Mouse (Mus musculus) liver, embryonic 16.5 days (tissue): ENCODE measurements at regions not wholly inside any gene's neighbourhood (a gene's known extent, or its start where the extent isn't known, plus 50 kb on each side); places are given as distances from the start of the nearest gene placed in this dataset.

ENCODE experiments used
- ATAC-seq: fragments of 200-750 bp; cut with Nextera tagmentation; 2 replicates; pipeline ENCODE4 v1.8.0; 2017; ENCODE audit warnings: low read depth, mild to moderate bottlenecking, moderate number of reproducible peaks, moderate library complexity
- H3K27ac ChIP-seq: fragments of 300-500 bp; sonication (generic); 2 replicates; pipeline ENCODE4 v1.5.1; 2014; ENCODE audit warnings: mild to moderate bottlenecking, low read length
- H3K27me3 ChIP-seq: fragments of 300-500 bp; sonication (generic); 2 replicates; pipeline ENCODE4 v1.6.1; 2014; ENCODE audit warnings: low read depth, low read length, mixed read lengths; ENCODE audit not compliant: control insufficient read depth, insufficient read depth
- H3K36me3 ChIP-seq: fragments of 300-500 bp; sonication (generic); 2 replicates; pipeline ENCODE4 v1.6.1; 2014; ENCODE audit warnings: mild to moderate bottlenecking; ENCODE audit not compliant: control insufficient read depth, insufficient read depth
- H3K4me1 ChIP-seq: fragments of 300-500 bp; sonication (generic); 2 replicates; pipeline ENCODE4 v1.6.1; 2014; ENCODE audit warnings: low read depth, low read length, mixed read lengths; ENCODE audit not compliant: control insufficient read depth
- H3K4me2 ChIP-seq: fragments of 300-500 bp; sonication (generic); 2 replicates; pipeline ENCODE4 v1.6.1; 2014; ENCODE audit warnings: low read depth, low read length, mixed read lengths
- H3K4me3 ChIP-seq: fragments of 300-500 bp; sonication (generic); 2 replicates; pipeline ENCODE4 v1.5.1; 2014; ENCODE audit warnings: low read depth, mild to moderate bottlenecking, low read length
- H3K9ac ChIP-seq: fragments of 300-500 bp; sonication (generic); 2 replicates; pipeline ENCODE4 v1.6.1; 2014; ENCODE audit warnings: low read depth, low read length
- H3K9me3 ChIP-seq: fragments of 300-500 bp; sonication (generic); replicated peaks from 2 replicates; pipeline ENCODE4 v1.6.1; 2016; ENCODE audit warnings: low read length; ENCODE audit not compliant: control insufficient read depth
- WGBS: fragments of 180-500 bp; shearing (Covaris S2); extraction: QIAGEN DNeasy Blood & Tissue Kit; methylation state at CpG from one replicate; pipeline ENCODE4 v1.1.7; 2014; ENCODE audit not compliant: insufficient replicate concordance; 5-methylcytosine and 5-hydroxymethylcytosine counted together

DNA sequence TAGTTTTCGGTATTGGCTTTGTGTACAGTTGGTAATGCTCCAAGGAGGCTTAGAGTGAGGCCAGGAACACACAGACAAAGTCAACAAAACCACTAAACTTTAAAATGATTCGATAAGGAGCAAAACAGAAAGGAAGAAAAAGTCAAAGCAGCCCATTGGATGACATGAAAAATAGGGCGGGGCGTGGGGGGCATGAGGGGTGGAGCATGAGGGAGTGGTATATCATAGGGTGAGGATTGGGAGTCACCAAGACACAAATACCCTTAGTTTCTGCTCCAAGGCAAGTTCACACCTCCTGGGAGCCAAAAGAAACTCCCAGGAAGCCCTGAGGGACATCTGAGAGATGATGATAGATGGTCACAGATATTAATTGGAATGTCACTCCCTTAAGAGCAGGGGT, 262.2 kb upstream of the Pard3b start:
- ATAC-seq, result peak; percentile 66
- Histone ChIP-seq H3K9me3 (peaks cover under 1% of the 10 kb centered on the region; the same call in 1 of the 2 replicates), H3K27ac (no peak overlapping the region), H3K4me3 (no peak overlapping the region), H3K9ac (no peak overlapping the region), H3K4me2 (peak overlapping the region; percentile 33), H3K27me3 (no peaks in the 10 kb centered on the region), H3K36me3 (no peaks in the 10 kb centered on the region), H3K4me1 (no peaks in the 10 kb centered on the region; the same call in 1 of the 2 replicates)
- 24% methylated on average over 4 of the region's 4 CpGs for WGBS

GRCm38 (mm10) chr1:61377070-61377469, 261.6 kb upstream of the Pard3b start:
- Histone ChIP-seq H3K9me3 (no peaks in the 10 kb centered on the region), H3K27me3 (no peaks in the 10 kb centered on the region), H3K9ac (no peak overlapping the region), H3K4me3 (no peak overlapping the region), H3K27ac (no peak overlapping the region), H3K4me1 (no peaks in the 10 kb centered on the region; the same call in 1 of the 2 replicates), H3K4me2 (peak overlapping the region; percentile 33), H3K36me3 (no peaks in the 10 kb centered on the region)
- 3% methylated on average over 7 of the region's 7 CpGs for WGBS
- ATAC-seq, result no peak

- Histone ChIP-seq H3K27me3 (no peaks in the 10 kb centered on the region), H3K27ac (no peak overlapping the region), H3K9me3 (no peaks in the 10 kb centered on the region), H3K4me2 (no peak overlapping the region), H3K4me1 (no peaks in the 10 kb centered on the region; the same call in 1 of the 2 replicates), H3K4me3 (no peak overlapping the region), H3K9ac (no peak overlapping the region), H3K36me3 (no peaks in the 10 kb centered on the region)
- WGBS, result 43% methylated on average over 8 of the region's 8 CpGs
- ATAC-seq, result no peak
These were observed 260.4 kb upstream of the Pard3b start for GRCm38 (mm10) chr1:61378240-61378639.

GRCm38 (mm10) chr1:61379771-61380517, 258.7 kb upstream of the Pard3b start:
- H3K9me3 ChIP-seq, result no peaks in the 10 kb centered on the region
- H3K4me2 ChIP-seq, result no peak overlapping the region
- H3K27ac ChIP-seq, result no peak overlapping the region
- no peak overlapping the region for H3K4me3 ChIP-seq
- no peaks in the 10 kb centered on the region for H3K36me3 ChIP-seq
- H3K27me3 ChIP-seq, result no peaks in the 10 kb centered on the region
- H3K4me1 ChIP-seq, result no peaks in the 10 kb centered on the region; the same call in 1 of the 2 replicates
- no peak overlapping the region for H3K9ac ChIP-seq
- WGBS, result 54% methylated on average over 21 of the region's 21 CpGs
- ATAC-seq, result no peak

DNA sequence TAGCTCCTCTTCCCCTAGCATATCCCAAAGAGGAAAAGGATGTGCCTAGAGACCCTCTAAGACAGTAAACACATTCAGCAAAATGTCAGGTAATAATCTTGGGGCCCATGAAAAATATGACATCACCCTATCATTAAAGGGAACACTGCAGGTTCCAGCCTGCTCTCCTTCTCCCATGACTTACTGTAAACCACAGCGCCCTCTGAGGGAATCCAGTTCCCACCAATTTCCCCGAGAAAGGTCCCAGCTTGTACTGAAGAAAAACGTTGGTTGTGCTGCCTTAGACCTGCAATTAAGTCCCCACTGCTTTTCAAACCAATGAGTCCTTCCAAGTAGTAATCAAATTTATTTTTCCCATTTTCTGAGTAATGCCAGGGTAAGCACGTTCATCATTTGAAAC, 251.0 kb upstream of the Pard3b start:
- Histone ChIP-seq H3K9me3 (no peaks in the 10 kb centered on the region), H3K36me3 (no peaks in the 10 kb centered on the region), H3K4me1 (no peaks in the 10 kb centered on the region), H3K9ac (no peak overlapping the region), H3K4me2 (no peak overlapping the region), H3K4me3 (no peak overlapping the region), H3K27me3 (no peaks in the 10 kb centered on the region), H3K27ac (no peak overlapping the region)
- WGBS, result 38% methylated on average over 4 of the region's 4 CpGs
- no peak for ATAC-seq

DNA sequence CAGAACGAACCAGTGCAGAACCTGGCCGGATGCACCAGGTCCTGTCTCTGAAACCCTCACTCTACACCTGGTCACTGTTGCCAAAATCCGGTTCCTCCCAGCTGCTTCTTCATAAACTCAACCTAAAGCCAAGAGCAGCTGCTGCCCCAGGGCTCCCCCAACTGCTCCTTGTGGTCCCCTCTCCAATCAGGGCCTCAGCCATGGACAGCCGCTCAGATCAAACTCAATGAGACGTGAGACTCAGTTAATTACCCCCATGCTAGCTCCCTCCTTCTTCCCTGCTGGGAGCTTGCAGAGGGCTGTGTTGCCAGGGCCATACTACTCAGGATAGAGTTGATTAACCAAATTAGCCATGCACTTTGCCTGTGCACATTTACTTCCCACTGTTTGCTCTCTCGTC, 240.8 kb upstream of the Pard3b start:
- Histone ChIP-seq H3K27me3 (no peaks in the 10 kb centered on the region), H3K4me2 (no peak overlapping the region), H3K4me1 (no peaks in the 10 kb centered on the region), H3K27ac (no peak overlapping the region), H3K36me3 (no peaks in the 10 kb centered on the region), H3K9ac (no peak overlapping the region), H3K9me3 (no peaks in the 10 kb centered on the region), H3K4me3 (no peak overlapping the region)
- ATAC-seq, result no peak
- 53% methylated on average over 6 of the region's 6 CpGs for WGBS

DNA sequence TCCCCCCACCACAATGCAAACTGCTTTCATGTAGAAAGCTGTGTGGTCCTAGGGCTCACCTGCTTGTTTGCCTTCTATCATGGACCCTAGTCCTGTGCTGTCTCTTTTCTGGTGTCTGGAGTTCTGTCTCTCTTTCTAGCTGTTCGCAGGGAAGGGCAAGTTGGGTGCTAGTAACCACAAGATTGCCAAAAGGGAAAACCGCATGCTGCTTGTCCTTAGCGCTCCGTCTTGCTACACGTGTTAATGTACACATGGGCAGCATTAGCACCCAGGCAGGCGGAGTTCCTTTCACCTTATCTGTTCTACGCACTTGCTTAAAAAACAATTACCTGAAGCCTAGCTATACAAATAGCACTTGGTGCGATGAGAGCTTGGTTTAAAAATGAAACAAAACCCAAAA, 236.3 kb upstream of the Pard3b start:
- H3K27ac ChIP-seq, result no peak overlapping the region
- H3K27me3 ChIP-seq, result no peaks in the 10 kb centered on the region
- no peak overlapping the region for H3K9ac ChIP-seq
- peak overlapping the region; percentile 12; the same call in 1 of the 2 replicates for H3K4me3 ChIP-seq
- ATAC-seq, result no peak
- H3K9me3 ChIP-seq, result no peaks in the 10 kb centered on the region
- peak overlapping the region; percentile 32; the same call in 1 of the 2 replicates for H3K4me2 ChIP-seq
- H3K4me1 ChIP-seq, result no peaks in the 10 kb centered on the region
- 33% methylated on average over 8 of the region's 8 CpGs for WGBS
- H3K36me3 ChIP-seq, result no peaks in the 10 kb centered on the region

GRCm38 (mm10) chr1:61407201-61407600, 231.4 kb upstream of the Pard3b start:
- no peak for ATAC-seq
- H3K27ac ChIP-seq, result no peak overlapping the region
- 61% methylated on average over 9 of the region's 9 CpGs for WGBS
- no peak overlapping the region for H3K9ac ChIP-seq
- no peaks in the 10 kb centered on the region for H3K27me3 ChIP-seq
- H3K9me3 ChIP-seq, result no peaks in the 10 kb centered on the region
- no peak overlapping the region for H3K4me2 ChIP-seq
- H3K4me3 ChIP-seq, result no peak overlapping the region
- H3K4me1 ChIP-seq, result no peaks in the 10 kb centered on the region
- no peaks in the 10 kb centered on the region for H3K36me3 ChIP-seq

GRCm38 (mm10) chr1:61414772-61415171, 223.9 kb upstream of the Pard3b start:
- no peaks in the 10 kb centered on the region for H3K4me1 ChIP-seq
- no peaks in the 10 kb centered on the region for H3K36me3 ChIP-seq
- no peak overlapping the region for H3K9ac ChIP-seq
- no peaks in the 10 kb centered on the region for H3K27me3 ChIP-seq
- no peaks in the 10 kb centered on the region for H3K9me3 ChIP-seq
- no peak overlapping the region for H3K4me3 ChIP-seq
- no peak overlapping the region for H3K27ac ChIP-seq
- ATAC-seq, result no peak
- no peak overlapping the region for H3K4me2 ChIP-seq
- WGBS, result 42% methylated on average over 2 of the region's 2 CpGs
